Mouse (Mus musculus) kidney, adult 2 months (tissue): ENCODE measurements at regions not wholly inside any gene's neighbourhood (a gene's known extent, or its start where the extent isn't known, plus 50 kb on each side); places are given as distances from the start of the nearest gene placed in this dataset.

ENCODE experiments used
- CTCF ChIP-seq: fragments of 200-500 bp; conservative IDR thresholded peaks from 2 replicates; pipeline ENCODE4 v1.5.1; 2011; ENCODE audit warnings: low read depth, mild to moderate bottlenecking, control low read depth, low read length, moderate library complexity, mixed read lengths; ENCODE audit not compliant: insufficient read depth, insufficient read length
- POLR2A ChIP-seq: fragments of 200-500 bp; IDR thresholded peaks from one replicate; pipeline ENCODE4 v1.6.1; 2011; ENCODE audit warnings: low read depth, low read length, control low read depth

GRCm38 (mm10) chr6:54759942-54760498 is 56.7 kb upstream of the Znrf2 start:
- TF ChIP-seq CTCF (no peak), POLR2A (no peak)
